Mouse (Mus musculus) embryo, embryonic 9.5 days (tissue): ENCODE measurements around the gene Gramd1b.

ENCODE experiments used
- DNase-seq: peaks from one replicate; pipeline ENCODE4 v3.0.0-alpha.2; 2017; ENCODE audit errors: extremely low spot score

Gramd1b gene

DNA sequence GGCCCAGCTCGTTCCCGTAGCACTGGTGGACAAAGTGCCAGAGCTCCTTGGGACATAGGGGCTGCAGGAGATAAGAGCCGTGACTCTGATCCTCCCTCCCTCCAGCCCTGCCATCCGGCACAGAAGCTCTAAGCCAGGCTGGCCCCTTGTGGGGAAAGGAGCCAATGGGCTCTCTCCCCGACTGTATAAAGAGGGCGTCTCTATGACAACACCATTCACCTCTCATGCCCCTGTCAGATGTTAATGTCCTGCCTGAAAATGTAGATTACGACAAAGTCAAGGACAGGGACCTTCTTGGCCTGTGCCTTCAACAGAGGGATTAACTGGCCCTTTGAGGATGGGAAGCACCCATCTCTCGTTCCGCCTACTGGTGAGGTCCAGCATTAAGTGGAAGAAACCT, 219.4 kb downstream of the Gramd1b start:
- DNase-seq = no peak

DNA sequence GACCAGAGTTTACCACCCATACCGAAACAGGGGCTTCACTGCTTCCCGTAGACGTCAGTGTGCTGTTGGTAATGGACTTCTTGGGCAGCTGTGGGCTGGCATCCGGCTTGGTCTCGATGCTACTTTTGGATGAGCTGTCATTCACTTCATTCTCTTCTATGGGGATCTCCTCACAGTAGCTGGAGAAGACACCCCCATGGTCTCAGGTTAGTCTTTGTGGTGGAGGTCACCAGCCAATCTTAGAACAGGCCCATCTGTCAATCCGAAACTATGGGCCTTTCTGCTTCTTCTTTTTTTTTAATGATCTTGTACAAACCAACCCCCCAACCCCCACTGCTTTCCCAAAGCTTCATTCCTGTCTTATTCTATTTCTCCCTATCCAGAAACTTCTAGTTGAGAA, 221.3 kb downstream of the Gramd1b start:
- no peak for DNase-seq

DNA sequence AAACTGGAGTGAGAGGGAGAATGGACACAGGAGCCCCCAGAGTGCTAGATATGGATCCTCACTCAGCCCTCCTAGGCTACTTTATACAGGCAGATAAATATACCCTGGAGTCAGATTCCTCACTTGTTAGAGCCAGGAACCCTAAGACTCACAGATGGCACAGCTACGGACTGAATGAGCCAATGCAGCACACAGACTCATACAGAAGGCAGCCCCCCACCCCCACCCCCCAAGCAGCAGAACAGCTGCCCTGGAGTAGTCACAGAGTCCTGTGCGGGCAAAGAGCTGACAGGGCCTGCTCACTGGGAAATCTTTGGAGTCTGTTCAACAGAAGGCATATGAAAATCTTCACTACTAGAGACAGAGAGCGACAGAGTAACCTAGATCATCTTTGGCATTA, 223.9 kb downstream of the Gramd1b start:
- DNase-seq = no peak

DNA sequence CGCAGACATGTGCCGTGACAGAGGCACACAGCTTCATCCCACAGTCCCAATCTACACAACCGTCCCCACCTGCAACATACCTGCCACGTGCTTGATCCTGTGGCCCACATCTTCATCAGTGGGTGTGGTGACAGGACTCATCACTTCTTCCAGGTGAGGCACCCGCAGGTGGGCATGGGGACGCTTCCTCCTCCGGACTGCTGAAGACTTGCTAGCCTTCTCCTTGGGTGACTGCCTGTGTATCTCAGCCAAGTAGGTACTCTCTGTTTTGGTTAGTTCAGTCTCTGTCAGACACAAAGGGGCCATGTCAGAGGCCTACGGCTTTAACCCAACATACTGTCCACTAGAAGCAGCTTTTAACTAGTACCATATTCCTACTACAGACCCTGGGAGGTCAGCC, 226.9 kb downstream of the Gramd1b start:
- DNase-seq = no peak

DNA sequence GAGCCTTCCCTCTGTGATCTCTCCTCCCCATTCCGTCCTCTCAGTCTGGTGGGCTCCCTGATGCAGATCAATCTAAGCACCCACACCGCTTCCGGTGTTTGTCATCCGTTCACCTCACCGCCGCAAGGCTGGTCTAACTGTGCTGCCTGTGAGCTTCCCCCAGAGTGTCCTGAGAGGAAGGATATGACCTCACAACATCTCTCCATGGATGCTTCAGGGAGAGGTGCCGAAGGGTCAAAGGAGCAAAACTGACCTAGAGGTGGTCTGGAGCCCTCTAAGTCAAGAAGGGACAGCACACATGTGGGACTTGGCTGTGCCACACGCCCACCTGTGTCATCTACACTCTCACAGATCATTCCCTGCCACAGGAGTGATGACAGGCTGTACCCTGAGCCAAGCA, 228.8 kb downstream of the Gramd1b start:
- no peak for DNase-seq

DNA sequence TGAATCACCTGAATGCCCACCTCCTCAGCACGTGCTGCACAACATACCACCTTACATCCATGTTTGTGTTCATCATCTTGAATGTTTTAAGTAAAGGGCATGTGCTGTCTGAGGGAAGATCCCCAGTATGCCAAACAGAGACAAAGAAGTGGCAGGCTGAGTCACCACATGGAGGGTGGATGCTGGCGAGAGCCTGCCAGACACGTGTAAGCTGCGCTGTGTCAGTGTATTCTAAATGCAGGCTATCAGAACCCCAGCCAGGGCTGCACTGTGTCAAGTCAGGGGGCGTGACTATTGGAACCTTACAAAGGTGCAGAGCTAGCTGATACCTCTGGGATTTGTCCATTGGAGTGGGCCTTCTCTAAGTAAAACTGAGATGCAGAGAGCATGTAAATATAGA, 229.7 kb downstream of the Gramd1b start:
- no peak for DNase-seq

DNA sequence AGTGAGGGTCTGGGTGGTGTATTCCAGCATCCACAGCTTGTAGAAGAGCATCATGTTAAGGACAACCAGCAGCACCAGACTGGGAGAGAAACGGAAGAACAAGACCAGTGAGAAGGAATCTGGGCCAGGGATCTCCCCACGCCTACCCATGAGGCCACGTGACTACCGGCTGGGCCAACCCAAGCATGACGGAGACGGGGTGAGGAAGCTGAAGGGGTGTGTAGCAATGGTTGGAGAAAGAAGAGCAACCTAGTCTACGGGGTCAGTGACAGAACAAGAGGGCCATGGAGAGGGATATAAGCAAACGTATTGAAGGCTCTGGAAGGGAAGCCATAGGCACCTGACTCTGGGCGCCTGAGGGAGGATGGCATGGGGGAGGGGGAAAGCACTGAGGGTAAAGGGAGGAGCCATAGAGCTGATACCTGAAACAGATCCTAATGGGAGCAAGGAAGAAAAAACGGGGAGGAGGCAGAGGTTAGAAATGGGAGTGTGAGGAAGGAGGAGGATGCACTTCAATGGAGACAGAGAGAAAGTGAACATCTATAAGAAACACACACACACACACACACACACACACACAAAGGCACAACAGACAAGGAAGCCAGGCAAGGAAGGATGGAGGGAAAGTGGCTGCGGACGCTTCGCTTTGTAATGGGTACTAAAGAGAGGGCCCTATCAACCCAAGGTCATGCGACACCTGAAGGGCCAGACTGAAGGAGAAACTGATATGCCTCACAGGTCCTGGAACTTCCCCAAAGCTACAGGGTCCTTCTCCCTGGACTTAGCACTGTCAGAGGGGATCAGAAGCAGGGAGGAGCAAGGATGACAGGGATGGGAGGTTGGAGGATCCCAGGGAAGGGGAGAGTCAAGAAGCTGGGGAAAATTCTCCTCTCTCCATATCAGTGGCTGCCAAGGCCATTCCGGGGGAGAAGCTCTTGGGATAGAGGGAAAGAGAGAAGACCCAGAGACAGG, 230.9 kb downstream of the Gramd1b start:
- DNase-seq = no peak

DNA sequence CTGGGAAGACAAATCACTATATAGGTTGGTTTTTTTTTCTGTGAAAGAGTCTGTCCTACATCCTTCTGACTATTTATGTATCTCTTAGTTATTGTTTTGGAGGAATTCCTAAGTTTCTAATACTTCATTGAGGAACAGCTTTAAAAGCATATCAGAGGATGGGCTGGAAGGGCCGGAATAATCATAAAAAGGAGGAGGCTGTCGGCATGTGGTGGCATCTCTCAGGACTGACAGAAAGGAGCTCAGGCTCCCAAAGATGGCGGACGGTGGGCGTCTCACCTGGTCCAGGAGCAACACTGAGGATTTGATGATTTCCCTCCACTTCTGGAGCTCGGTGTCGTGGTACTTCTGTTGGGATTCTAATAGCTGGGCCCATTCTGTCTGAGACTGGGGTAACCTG, 231.9 kb downstream of the Gramd1b start:
- DNase-seq = no peak

DNA sequence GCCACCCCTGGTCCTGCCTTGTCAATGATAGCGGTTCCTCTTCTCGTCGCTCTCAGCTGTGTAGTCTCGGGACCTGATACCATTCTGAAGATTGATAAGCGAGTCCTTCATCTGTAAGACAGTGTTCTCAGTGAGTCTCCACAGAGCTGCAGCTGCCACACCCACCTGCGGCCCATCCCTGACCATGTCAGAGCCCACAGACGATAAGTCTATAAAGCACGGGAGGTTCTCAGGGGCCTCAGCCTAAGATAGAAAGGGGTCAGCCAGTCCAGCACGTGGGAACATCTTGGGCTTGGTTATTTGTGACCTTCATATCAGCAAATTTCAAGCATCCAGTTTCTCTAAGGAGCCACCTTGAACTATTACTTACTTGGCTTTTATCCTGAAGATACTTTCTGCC, 233.2 kb downstream of the Gramd1b start:
- DNase-seq = no peak

DNA sequence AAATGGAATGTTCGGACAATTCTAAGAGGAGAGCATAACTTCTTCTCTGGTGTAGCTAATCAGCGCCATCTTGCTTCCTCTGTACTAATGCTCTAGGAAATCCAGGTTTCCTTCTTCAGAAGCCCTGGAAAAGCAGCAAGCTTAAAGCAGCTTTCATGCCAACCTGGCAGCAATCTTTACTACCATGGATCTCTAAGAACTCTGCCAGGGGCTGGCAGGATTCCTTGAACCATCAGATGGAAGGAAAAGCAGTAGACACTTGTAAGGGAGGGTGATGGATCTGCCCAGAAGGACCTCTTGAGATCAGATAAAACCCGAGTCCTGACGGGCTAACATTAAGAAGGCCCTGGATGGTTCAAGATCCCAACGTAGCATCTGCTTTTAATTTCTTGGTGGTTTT, 234.9 kb downstream of the Gramd1b start:
- no peak for DNase-seq

DNA sequence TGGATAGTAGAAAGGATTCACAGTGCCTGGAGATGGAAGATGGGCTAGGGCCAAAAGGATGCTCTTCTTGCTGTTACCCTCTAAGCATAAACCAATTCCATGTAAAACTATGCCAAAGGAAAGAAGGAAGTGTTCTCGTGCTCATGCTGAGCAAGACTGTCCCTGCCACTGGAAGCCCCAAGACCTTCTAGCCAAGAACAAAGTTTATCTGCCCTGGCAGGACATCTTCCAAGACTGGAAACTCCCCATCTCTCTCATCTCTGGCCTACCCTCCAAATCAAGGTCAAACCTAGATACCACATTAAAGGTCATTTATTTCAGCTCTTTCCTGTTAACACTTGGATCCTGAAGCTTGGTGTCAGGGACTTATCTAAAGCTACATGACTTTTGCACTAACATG, 236.3 kb downstream of the Gramd1b start:
- DNase-seq = no peak

DNA sequence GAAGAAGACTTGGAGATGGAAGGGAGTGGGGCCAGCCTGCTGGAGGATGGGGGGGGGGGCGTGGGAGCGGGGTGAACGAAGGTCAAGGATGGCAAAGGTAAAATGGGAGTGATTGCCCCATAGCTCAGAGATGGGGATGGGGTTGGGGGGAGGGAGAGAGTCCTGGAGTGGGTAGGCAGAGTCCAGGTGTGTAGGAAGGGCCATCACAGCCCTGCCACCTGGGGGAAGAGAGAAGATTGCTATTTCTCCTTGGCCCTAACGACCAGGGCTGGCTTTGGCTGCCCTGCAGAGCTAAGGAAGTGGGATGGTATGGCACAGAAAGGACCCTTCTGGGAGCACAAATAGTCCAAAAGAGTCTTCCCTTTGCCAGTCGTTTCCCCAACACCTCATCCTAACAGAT, 237.0 kb downstream of the Gramd1b start:
- DNase-seq = no peak

DNA sequence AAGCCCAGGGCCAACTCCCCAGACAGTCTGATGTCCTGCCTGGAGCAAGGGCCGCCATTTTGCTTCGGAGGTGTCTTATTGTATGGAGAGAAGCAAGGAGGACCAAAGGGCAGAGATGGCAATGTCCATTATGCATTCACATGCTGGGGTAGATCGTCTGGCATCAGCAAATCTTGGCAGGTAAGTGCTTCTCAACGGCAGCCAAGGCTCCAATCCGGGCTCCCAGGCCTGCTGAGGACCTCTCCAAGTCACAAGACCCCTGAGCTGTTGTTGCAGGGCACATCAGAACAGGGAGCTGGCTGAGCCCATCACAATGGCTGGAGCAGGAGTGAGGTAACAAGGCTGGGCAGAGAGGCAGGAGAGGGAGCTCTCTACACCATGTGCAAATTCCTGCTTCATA, 237.4 kb downstream of the Gramd1b start:
- no peak for DNase-seq

DNA sequence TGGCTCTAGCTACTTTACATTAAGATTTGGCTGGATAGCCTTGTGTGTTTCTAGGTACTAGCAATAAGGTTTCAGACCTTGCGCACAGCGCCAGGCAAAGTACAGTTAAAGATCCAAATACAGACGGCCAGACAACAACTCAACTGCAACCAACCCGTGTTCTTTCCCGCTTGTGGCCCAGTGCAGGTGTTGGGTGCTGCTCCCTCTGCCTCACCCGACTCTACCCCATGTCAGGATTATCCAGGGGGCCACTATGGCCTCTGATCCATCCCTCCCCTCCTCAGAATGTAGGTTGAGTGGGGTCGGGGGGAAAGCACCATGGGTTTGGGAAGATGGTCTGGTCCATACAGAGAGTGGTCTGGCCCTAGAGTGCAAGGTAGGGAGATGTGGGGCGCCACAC, 237.9 kb downstream of the Gramd1b start:
- DNase-seq = no peak

DNA sequence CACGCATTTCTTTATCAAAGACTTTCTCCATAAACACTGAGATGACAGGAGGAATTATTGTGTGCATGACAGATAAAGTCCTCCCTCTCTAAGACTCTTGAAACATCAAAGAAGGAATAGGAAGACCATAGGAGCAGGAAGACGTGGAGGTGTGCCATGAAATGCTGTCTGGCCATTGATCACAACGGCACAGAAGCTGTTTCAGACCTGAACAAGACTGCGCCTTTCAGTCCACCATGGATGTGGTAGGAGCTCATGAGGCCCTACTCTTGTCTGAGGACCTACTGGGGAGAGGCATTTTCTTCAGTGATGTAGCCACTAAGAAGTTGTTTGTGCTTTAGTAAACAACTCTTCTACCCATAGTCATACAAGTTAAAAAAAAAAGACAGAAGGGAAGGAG, 238.7 kb downstream of the Gramd1b start:
- DNase-seq = no peak

DNA sequence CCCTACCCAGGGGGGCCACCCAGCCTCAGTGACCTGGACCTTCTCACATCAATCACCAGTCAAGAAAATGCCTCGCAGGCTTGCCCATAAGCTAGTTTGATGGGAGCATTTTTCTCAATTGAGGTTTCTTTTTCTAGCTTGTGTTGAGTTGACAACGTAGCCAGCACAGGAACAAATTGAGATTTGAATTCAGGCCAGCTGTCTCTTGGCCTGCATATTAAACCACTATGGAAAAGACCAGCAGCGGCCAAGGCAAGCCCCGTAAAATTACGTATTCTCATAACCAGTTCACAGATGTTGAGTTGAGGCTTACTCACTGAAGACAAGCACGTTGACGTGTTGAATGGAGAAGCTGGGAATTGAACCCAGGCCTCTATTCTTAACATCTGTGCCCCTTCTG, 248.2 kb downstream of the Gramd1b start:
- DNase-seq = no peak

DNA sequence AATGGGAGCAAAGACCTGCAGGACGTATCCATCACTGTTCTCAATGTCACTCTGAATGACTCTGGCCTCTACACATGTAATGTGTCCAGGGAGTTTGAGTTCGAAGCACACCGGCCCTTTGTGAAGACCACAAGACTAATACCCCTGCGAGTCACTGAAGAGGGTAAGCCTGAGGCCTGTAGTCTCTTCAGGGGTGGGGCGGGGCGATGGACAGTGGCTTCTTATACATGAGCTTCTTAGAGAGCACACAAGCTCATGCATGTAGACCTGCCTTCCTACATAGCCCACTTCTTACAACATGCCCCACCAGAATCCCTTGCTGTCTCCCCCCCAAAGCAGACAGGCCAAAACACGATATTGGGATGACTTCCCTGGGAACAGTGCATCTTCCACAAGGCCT, 251.7 kb downstream of the Gramd1b start:
- DNase-seq = no peak

DNA sequence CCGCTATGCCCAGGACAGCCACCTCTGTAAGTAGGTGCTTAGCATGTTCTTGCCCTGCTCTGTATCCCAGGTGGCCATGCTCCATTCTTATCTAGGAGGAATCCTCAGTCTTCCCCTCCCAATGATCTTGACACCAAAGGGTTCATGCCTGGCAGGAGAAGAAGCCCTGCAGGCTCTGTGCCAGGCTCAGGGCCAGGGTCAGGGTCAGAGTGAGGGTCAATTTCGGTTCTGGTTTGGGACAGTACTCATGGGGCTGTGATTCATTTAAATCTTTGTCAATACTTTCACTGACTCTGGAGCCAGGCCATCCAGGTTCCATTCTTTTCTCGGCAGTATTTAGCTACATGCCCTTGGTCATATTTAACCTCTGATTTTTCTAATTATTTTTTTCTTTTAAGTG, 253.5 kb downstream of the Gramd1b start:
- no peak for DNase-seq

DNA sequence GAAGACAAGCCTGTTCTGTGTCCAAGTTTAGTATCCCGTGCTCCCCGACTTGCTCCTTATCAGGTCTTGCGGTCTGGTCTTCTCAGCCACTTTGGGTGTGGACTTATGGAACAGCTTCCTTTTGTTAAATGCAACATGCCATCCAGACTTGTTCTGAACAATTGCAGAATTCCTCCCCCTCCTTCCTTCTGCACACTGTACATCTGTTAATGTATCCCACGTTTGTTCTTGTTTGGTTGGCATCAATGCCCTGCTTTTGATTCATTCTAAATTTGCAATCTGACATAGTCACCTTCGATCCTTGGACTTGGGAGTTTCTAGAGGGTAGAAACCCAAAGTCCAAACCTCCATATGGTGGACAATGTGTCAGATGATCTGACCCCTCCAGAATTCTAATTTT, 255.3 kb downstream of the Gramd1b start:
- DNase-seq = no peak

DNA sequence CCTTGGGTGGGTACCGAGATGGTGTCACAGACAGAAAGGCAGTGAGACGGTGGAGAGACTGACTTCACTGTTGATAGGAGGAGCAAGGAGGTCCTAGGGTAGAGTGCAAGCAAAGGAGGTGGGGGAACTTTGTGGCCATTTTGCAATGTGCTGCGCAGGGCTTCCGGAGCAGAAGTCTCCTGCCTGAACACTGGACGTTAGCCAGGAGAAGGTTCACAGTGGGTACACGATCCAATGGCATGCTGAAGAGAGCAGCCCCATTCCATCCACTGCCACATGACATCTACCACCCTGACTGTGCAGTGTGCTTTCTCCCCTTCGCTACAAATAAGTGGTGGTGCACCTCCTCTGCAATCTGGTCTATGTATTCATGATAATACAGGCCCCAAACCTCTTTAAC, 258.4 kb downstream of the Gramd1b start:
- no peak for DNase-seq

DNA sequence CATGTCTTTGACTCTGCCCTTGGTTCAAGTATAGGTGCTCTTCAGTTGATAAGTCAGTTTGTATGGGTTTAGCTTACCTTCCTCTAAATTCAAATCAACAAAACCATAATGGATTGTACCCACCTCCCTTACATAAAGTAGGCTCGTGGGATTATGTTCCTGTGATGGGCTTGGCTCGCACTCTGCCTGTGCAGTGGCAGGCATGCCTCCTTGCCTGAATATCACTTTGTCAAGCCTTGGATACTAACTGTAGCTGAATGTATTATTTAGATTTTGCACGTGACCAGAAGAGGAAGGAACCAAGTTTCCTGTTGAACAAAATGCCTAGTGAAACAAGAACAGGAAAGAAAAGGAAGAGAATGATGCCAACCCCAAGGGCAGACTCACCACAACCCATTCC, 260.1 kb downstream of the Gramd1b start:
- no peak for DNase-seq

DNA sequence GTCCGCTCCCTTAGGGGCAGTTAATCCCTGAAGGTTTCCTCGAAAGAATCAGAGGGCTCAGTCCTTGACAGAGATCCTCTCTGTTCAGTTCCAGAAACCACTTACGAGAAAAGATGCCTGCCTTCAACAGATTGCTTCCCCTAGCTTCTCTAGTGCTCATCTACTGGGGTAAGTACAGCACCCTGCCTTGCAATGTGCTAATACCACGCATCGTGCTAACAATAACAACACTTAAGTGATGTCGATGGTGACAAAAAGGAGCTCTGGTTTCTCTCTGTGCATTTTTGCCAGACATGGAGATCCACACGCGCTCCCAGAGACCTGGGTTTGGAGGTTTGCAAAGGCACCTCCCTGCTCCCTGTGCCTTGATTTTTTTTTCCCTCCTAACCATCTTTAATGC, 261.3 kb downstream of the Gramd1b start:
- DNase-seq = no peak

DNA sequence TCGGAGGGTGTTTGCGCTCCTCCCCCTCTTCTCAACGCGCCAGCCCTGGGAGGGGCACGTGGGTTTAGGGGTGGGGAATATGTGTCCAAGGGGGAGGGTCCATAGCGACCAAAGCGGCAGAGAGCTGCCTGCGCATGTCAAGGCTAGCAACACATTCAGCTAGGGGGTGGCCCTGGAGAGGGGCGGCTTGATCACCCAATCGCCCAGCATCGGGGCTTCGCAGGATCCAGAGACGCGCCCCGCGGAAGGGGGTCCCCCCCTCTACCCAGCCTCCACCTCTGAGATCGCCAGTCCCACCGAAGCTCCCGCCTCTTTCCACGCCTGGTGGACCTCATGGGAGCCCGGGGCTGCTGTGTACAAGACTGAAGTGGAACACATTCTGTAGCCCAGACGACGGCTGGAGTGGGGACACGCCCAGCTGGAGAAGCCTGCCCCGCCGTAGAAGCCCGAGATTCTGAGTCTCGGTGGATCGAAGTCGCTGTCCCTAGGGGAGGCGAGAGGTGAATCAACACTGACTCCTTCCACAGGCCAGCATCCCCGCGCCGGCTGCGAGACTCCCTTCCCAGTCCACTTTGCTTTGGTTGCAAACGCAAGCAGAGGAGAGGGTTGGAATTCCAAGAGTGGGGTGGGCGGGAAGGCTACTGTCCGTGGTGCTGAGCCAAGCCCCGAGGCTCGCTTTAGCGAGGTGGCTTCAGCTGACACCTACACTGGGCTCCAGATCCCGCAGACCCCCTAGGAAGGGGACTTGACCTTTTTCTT, 261.9 kb downstream of the Gramd1b start, which contains the start of gene Scn3b:
Gene Scn3b (plus strand): TSS at position 115 of the 759 bp plus-strand sequence.
- peak; percentile 72 for DNase-seq
